Mouse (Mus musculus) hematopoietic stem cell, adult 5-6 weeks (primary cell): ENCODE results near the gene Crabp2. TPM values are rescaled to one million over a fixed set of nuclear protein-coding genes. Genes with fewer than 3 reads are reported as not detected.
A peak's percentile ranks its signal among the peaks of the same experiment; 100 is the strongest.

Experiments used
- ATAC-seq, 2 experiments: fragments of 125-278 bp in 1 of 2; replicated peaks in 1 of 2; 2 replicates each; pipeline ENCODE4 v1.8.0; 2016 to 2017; ENCODE audit warnings: inconsistent platforms in 2 of 2, mild to moderate bottlenecking in 2 of 2, moderate number of reproducible peaks in 2 of 2, low read depth in 1 of 2, moderate TSS enrichment in 1 of 2; ENCODE audit not compliant: low FRiP score in 2 of 2, poor library complexity in 2 of 2, severe bottlenecking in 2 of 2, insufficient read depth in 1 of 2, low TSS enrichment in 1 of 2
- total RNA-seq: library from RNA; stranded (forward); fragments of 172-1452, 232-1000 nt; gene quantifications from 2 replicates; pipeline ENCODE4 v1.2.3, GENCODE M21; 2017

Gene Crabp2
- total RNA-seq, 1 experiment from 2014 or later, result not detected

DNA sequence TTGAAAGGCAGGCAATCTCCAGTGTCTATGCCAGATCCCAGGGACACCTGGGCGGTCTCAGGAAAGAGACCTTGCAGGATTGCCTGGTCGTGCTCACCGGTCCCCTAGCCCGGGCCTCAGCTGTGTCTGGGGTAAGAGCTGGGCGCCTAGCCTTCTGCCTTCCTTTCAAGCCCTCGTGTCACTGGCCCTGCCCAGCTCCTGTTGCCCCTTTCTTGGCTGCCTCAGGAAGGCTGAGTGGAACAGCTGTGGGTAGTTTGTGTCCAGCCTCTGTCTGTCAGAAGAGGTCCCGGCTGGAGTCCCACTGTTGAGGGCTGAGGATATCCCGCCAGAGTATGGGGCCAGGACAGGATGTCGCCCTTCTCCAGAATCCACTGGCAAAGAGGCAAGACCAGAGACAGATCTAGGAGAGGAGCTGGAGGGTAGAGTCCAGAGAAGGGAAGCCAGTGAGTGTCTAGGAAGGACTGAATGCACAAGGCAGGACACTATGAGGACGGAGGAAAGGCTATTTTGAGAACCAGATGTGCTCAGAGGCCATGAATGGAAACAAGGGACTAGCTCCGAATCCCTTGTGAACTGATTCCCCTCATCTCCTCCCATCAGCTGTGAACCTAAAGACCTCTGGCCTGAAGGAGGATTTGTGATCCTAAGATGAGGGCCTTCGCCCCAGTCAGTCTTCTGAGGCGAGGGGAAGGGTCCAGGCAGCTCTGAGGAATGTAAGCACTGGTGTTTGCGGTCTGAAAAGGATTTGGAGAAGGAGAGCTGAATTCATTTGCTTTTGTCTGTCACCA is 25.3 kb downstream of the Crabp2 start:
- no peak for ATAC-seq

DNA sequence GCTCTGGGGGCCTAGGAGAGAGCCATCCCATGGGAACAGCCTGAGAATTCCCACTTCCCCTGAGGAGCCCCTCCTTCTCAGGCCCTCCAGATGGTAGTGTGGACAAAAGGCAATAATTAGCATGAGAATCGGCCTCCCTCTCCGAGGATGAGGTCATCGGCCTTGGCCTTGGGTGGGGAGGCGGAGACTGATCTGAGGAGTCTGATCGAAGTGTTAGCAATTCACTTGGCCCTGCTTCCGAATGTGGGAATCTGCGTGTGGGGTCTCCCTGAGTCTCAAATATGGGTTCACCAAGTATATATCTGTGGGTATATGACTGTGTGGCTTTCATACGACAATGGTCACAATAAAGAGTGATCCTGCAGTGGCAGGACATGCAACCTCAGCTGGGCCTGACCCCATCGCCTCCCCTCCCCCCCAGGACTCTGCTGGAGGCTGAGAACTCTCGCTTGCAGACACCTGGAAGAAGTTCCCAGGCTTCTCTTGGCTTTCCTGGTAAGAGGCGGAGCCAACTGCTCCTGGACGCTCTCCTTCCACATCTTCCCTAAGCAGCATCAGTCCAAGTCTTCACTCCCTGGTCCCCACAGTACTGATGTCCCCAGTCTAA is 26.0 kb downstream of the Crabp2 start:
- no peak for ATAC-seq

DNA sequence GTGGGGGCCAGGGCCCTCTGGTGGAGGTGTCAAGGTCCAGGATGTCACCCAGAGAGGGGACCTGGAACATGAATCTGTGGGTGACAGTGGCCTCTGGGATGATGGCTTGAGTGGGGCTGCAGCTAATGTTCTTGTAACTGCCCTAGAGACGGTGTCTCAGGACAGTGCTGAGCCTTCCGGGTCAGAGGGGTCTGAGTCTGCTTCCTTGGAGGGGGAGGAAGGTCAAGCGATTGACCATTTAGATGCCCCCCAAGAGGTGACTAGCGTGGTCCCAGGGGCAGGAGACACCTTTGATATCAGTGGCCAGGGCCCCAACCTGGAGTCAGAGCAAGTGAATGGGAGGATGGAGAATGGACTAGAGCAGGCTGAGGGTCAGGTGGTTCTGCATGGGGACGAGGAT is 31.0 kb downstream of the Crabp2 start:
- ATAC-seq, result no peak

DNA sequence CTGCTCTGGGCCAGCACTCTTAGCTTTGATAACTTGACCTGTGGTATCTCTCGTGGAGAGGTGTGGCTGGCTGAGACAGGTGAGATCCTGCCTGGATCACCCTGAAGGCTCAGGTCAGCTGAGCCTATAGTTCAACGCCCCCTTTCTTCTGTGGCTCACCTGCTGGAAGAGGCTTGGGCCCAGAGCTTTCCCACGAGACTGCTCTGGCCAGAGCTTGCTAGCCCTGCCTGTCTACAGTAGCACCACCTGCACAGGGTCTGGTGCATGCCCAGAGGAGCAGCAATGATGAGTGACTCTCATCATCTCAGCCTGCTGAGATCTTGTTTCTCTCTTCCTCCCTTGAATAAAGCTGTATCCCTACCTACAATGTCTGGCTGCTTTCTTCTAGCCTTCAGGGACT is 31.6 kb downstream of the Crabp2 start:
- ATAC-seq, result no peak

DNA sequence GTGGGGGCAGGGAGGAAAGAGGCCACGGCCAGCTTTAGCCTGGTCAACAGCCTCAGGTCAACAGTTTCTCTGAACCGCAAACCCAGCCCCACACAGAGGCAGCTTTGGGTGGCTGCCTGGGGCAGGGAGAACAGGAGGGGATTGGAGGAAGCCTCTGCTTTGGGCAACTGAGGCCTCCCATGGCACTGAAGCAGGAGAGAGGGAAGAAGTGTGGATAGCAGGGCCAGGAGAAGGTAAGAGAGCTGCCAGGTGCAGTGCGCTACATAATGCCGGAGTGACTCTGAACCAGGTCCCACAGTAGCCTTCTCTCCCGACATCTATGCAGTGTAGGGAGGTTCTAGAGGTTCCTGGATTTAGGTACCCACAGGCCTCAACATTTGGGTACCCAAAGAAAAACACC is 32.3 kb downstream of the Crabp2 start:
- no peak for ATAC-seq

DNA sequence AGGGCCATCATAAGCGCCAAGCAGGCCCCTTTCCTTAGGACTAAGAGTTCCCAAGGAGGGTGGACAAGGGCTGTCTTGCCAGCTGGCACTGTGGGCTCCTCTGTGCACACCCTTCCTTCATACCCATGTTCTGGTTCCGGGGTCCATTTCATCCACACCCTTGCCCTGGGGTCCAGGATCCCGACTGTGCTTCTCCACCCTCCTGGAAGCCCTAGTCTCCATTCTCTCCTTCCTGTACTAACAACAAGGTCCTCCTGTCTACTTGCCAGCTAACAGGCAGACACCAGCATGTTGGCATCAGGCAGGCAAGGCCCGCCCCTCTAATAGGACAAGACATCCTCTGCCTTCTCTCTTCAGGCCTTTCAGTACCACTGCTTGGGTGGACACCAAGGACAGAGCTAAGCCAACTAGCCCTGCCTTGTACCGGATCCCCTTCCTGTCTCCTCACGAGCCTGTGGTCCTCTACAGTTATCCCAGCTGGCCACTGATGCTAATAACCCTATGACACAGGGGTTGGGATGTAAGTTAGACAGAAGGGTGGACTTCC is 32.8 kb downstream of the Crabp2 start:
- ATAC-seq, result no peak

DNA sequence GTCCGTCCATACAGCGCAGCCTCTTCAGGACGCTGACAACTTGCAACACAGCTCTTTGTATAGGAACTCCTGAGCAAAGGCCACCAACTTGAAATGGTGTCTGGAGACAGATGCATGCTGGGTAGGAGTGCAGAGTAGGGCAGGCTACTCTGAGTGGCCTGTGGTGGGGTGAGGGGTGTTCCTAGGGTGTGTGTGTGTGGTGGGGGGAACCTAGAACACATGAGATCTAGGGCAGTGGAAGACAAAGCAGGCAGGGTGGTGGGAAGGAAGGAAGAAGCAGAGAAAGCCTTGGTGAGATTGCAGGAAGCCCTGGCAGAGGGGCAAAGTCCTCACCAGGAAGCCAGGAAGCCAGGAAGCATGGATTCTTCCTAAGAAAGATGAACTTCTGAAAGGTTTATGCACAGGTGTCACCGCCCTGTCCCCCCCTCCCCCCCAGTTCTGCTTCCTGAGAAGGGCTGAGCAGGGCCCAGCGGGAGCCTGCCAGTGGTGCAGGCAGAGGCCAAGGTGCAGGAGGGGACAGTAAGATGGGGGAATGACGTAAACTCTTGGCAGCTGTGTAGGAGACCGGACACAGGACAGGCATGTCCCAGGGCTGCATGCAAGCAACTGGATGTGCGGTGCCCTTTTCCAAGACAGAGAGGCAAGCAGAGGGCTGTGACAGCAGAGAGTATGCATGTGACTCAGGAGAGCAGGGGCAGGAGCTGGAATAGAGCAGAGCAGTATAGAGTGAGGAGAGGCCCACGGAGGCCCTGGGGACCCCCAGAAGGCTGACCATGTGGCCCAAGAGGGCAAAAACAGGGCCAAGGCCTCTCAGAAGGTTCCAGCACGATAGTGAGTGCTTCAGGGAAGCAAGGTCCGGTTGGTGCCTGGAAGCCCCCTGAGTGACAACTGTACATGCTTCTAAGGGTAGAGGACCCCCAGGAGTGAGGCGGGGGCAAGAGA is 33.7 kb downstream of the Crabp2 start:
- 0 out of 4 replicates have a peak, but pooled peaks of 1 of the 2 experiments have one; percentile 1 for ATAC-seq

DNA sequence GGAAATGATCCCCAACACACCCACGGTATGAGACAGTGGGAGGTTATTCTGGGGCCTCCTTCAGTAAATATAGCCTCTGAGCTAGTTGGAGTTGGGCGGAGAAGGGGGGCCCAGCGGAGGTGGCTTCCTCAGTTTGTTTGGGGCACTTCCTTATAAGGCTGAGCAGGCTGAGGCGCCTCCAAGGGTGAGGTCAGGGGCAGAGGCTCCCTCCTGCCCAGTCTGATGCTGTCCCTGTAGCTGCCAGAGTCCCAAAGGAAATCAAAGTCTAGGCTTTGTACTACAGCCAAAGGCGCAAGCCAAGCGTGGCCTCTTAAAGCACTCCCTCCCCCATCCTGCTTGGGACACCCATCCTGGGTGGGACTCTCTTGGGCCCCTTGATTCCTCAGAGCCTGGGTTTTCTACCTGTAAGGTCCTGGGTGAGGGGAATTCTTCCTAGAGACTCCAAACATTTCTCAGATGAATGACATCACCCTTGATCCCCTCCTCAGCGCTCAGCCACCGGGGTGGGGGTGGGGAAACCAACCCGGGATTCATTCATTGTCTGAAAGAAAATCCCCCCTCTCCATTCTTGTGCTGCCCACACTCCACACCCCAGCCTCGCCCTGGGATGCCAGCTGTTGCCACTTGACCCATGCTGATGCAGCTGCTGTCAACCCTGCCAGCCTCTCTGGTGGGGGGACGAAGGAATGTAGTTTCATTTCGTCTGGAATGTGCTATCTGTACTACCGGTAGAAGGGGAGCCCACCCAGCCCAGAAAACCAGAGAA is 34.6 kb downstream of the Crabp2 start:
- peak; percentile 40 to 61; a peak in 3 of 4 replicates for ATAC-seq

DNA sequence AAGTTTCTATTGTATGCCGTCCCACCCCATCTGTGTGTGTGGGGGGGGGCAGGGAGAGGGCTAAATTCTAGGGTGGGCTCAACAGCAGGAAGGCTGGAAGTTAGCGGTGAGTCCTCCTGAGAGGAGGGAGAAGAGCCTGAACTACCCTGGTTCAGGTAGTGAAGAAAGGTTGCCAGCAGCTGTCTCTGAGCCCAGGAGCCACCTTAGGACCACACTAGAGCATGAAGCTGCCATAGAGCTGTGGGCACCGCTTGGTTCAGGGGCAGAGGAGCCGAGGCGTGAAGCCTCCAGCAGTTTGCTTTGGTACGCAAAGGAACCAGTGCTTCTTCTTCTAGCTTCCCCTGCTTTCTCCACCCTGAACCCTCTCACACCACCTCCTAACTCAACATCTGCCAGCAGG is 35.2 kb downstream of the Crabp2 start:
- ATAC-seq, result no peak

DNA sequence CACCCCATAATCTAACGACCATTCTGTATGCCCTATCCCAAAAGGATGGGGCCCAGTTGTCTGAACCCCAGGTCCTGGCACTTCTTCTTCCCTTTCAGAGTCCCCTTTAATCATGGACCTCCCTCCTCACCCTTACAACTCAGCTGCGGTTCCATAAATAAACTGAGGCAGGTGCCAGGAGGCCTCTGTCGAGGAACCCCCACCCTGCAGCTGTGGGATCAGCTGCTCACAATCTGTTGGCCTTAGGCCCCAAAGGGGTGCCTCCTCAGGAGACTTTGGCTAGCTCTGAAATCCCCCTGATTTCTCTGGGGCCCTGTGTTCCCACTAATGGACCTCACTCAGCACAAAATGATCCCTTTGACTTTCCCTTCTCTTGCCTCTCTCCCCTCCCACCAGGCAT is 35.6 kb downstream of the Crabp2 start:
- no peak for ATAC-seq

DNA sequence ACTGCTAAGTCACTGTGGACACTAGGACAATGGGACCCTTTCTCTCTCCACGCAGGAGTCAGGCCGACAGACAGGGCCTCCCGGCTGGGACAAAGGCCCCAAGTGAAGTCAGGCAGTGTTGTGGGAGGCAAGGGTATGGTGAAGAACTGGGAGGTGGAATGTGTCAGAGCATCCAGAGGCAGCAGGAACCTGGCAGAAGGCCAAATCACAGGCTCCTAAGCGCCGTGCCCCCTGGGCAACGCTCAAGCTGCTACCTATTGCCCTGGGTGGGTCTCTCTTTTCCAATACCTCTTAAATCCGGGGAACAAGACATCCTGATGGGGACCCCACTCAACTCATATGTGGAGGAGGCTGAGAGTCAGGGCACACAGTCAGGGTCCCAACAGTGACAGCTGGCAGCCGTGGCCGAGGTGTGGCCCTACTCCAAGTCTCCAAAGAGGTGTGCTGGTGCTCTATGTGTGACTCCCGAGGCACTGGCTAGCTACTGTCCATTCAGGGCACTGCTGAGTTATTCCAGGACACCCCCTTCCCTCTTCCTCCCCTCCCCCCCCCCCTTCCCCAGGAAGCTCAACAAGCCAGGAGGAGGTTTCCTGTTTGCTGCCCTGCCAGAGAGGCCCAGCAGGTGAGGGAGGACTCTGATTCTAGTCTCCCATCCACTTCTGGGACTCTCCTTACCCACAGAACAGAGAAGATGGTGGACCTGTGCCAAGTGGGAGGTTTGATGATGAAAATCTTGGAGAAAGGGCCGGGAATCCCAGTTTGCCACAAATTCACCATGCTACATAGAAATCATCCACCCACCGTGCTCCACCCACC is 37.2 kb downstream of the Crabp2 start:
- ATAC-seq, result no peak

DNA sequence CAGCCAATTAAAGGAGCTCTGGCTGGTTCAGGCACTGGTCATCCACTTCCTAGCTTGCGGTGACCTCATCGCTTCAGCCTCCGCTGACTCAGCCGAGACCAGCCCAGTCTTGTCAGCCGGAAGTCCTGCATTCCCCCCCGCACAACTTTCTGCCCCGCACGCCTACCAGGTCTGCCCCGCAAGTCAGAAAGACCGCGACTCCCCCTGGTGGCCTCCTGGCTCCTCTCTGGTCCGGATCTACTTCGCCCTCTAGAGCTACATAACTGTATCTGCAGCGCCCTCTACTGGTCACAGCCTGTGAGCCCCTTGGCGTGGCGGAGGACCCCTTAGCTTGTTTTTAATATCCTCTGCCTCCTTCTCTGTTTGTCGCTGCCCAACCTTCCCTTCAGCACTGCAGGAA is 38.4 kb downstream of the Crabp2 start:
- ATAC-seq, result peak; percentile 77 to 84

DNA sequence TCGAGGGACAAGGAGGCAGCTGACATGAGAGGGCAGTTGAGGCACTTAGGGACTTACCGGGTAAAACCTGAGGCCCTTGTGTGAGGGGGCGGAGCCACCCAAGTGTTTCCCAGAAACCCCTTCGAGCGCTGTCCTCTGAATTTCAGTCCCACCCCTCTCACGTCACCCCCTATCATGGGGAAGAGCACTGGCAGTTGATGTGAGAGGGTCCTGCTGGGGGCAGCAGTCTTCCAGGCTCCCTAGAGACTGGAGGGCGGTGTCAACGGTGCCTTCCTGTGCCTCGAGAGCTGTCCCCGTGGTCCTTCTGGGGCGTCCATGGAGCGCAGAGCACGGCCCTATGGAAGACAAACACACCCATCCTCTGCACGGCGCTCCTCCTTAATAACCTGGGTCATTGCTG is 39.2 kb downstream of the Crabp2 start:
- 0 out of 4 replicates have a peak, but pooled peaks of 1 of the 2 experiments have one; percentile 8 for ATAC-seq

DNA sequence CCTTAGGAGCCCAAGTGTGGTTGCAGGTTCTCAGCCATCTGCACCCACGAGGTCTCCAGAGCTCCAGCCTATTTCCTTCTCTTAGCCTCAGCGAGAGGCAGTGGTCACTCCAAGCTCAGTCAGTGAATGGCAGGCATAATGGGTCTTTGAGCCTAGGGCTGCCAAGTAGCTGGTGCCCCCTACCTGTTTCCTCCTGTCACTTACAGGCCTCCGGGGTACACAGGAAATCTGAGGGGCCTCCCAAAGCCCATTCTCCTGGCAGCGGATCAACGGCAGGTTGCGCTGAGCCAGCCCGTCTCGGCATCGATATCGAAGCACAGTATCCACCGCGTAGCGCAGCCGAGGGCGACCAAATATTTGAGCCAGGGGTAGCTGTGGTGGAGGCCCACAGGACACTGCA is 39.6 kb downstream of the Crabp2 start:
- ATAC-seq, result no peak

DNA sequence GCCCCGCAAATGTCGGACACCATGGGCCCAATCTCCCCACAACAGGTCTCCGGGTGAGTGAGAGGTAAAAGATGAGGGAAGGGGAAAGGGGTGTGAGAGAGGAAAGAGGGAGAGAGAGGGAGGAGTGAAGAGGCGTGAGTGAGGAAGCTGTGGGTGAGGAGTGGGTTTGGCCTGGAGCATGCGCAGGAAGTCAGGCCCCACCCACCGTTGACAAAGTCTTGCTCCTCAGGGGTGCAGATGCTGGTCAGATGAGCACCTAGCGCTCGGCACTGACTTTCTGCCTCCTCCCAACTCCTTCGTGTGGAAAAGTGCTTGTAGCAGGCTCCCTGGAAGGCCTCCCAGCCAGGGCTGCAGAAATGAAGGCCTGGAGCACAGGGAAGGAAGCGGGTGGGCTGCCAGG is 41.5 kb downstream of the Crabp2 start:
- no peak for ATAC-seq

DNA sequence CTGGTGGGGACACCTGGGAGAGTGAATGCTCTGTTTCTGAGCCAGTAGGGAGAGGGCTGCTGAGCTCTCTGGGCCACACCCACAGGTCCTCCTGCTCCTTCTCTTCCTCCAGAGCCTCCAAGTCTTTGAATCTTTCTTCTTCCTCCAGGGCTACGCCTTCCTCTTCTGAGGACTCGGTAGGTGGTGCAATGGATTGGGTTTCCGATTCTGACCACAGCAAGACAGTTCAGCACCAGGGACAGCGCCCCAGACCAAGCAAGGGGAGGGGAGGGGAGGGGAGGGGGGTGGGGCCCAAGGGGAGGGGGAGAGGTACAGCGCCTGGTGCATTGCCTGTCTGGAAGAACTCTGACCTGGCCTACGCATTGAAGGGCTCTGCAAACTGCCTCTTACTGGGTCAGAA is 45.0 kb downstream of the Crabp2 start:
- ATAC-seq, result peak; percentile 48 to 61
